Mouse (Mus musculus) limb, embryonic 15.5 days (tissue): Measurements from ENCODE around the gene Slc4a10. TPM values are rescaled to one million over a fixed set of nuclear protein-coding genes. Genes with fewer than 3 reads are reported as not detected.

ENCODE experiments used
- ATAC-seq: fragments of 200-750 bp; cut with Nextera tagmentation; 2 replicates; pipeline ENCODE4 v1.8.0; 2017; ENCODE audit warnings: low read depth, moderate TSS enrichment; ENCODE audit not compliant: insufficient number of reproducible peaks, low FRiP score, low TSS enrichment
- H3K27ac ChIP-seq: fragments of 300-500 bp; sonication (generic); 2 replicates; pipeline ENCODE4 v1.5.1; 2015; ENCODE audit warnings: moderate library complexity, mild to moderate bottlenecking, inconsistent platforms
- H3K27me3 ChIP-seq: fragments of 300-500 bp; sonication (generic); 2 replicates; pipeline ENCODE4 v1.6.1; 2015; ENCODE audit warnings: inconsistent platforms
- H3K36me3 ChIP-seq: fragments of 300-500 bp; sonication (generic); 2 replicates; pipeline ENCODE4 v1.6.1; 2015; ENCODE audit warnings: inconsistent platforms
- H3K4me1 ChIP-seq: fragments of 300-500 bp; sonication (generic); 2 replicates; pipeline ENCODE4 v1.6.1; 2015; ENCODE audit warnings: inconsistent platforms
- H3K4me2 ChIP-seq: fragments of 300-500 bp; sonication (generic); 2 replicates; pipeline ENCODE4 v1.6.1; 2015; ENCODE audit warnings: mild to moderate bottlenecking, inconsistent platforms
- H3K4me3 ChIP-seq: fragments of 300-500 bp; sonication (generic); 2 replicates; pipeline ENCODE4 v1.5.1; 2015; ENCODE audit warnings: mild to moderate bottlenecking, inconsistent platforms
- H3K9ac ChIP-seq: fragments of 300-500 bp; sonication (generic); 2 replicates; pipeline ENCODE4 v1.6.1; 2015; ENCODE audit warnings: inconsistent platforms
- H3K9me3 ChIP-seq: fragments of 300-500 bp; sonication (generic); 2 replicates; pipeline ENCODE4 v1.6.1; 2016; ENCODE audit warnings: inconsistent platforms
- WGBS: fragments of 180-500 bp; shearing (Covaris S2); methylation state at CpG from one replicate; pipeline ENCODE4 v1.1.7; 2015; 5-methylcytosine and 5-hydroxymethylcytosine counted together
- polyA plus RNA-seq: library from polyadenylated mRNA; unstranded; fragments of >200 nt; fragmentation: Nextera tagmentation; extraction: Ambion mirVana; gene quantifications from 2 replicates; pipeline ENCODE4 v1.2.1, GENCODE M21; 2015

The Slc4a10 gene
- polyA plus RNA-seq, 1 experiment from 2014 or later: 0.41 TPM

DNA sequence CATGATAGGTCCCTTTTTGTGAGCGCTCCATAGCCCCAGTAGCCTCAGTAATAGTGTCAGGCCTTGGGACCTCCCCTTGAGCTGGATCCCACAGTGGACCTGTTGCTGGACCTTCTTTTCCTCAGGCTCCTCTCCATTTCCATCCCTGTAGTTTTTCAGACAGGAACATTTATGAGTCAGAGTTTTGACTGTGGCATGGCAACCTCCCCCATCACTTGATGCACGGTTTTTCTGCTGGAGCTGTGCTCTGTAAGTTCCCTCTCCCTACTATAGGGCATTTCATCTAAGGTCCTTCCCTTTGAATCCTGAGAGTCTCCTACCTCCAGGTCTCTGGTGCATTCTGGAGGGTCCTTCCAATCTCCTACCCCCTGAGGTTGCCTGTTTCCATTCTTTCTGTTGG is 83.7 kb downstream of the Slc4a10 start:
- Histone ChIP-seq H3K27ac (no peak overlapping the region), H3K9me3 (no peaks in the 10 kb centered on the region), H3K4me3 (no peak overlapping the region), H3K9ac (no peak overlapping the region), H3K4me2 (no peak overlapping the region), H3K36me3 (no peaks in the 10 kb centered on the region), H3K4me1 (no peaks in the 10 kb centered on the region), H3K27me3 (no peaks in the 10 kb centered on the region)
- WGBS: 88% methylated on average over 2 of the region's 2 CpGs
- ATAC-seq: no peak

DNA sequence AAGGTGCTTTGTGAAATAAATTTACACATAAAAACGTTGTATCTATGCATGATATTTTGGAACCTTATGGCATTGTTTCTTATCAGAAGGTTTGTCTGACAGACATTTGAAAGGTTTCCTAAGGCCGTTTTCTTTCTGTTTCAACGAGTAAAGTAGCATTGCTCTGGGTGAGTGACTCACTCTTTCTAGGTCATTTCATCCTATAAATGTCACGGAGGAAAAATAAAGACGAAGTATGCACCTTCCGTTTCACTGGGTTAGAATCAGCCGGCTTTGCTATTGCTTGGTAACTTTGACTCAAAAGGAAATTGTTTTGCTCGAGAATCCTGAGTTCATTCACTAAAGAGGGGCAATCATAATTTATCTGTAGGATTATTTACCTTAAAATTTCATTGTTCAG is 88.6 kb downstream of the Slc4a10 start:
- no peak overlapping the region for H3K4me2 ChIP-seq
- H3K9ac ChIP-seq: no peak overlapping the region
- WGBS: 57% methylated on average over 8 of the region's 8 CpGs
- no peaks in the 10 kb centered on the region for H3K27me3 ChIP-seq
- no peak overlapping the region for H3K27ac ChIP-seq
- no peak for ATAC-seq
- no peaks in the 10 kb centered on the region for H3K36me3 ChIP-seq
- no peaks in the 10 kb centered on the region for H3K4me1 ChIP-seq
- no peak overlapping the region for H3K4me3 ChIP-seq
- H3K9me3 ChIP-seq: no peaks in the 10 kb centered on the region

DNA sequence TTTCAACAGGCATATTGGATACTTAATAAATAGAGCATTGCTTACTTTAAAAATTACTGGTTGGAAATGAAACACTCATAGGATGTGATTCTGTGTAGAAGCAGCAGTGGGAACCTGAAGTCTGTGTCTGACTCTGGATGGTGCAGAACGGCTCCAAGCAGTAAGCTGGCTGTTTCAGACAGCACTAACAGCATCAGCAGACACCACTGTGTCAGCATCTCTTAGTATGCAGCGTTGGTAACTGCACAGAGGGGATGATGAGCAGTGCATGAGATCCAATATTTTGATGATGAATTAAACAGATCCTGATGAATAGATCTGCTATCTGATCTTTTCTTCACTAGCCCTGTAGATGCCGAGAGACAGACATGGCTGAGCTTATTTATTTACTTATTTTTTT is 101.4 kb downstream of the Slc4a10 start:
- no peak overlapping the region for H3K4me3 ChIP-seq
- no peaks in the 10 kb centered on the region for H3K9me3 ChIP-seq
- H3K4me1 ChIP-seq: no peaks in the 10 kb centered on the region
- no peaks in the 10 kb centered on the region for H3K36me3 ChIP-seq
- no peak overlapping the region for H3K4me2 ChIP-seq
- H3K27me3 ChIP-seq: no peaks in the 10 kb centered on the region
- no peak overlapping the region for H3K27ac ChIP-seq
- no peak for ATAC-seq
- WGBS: 67% methylated on average over 3 of the region's 3 CpGs
- no peak overlapping the region for H3K9ac ChIP-seq

DNA sequence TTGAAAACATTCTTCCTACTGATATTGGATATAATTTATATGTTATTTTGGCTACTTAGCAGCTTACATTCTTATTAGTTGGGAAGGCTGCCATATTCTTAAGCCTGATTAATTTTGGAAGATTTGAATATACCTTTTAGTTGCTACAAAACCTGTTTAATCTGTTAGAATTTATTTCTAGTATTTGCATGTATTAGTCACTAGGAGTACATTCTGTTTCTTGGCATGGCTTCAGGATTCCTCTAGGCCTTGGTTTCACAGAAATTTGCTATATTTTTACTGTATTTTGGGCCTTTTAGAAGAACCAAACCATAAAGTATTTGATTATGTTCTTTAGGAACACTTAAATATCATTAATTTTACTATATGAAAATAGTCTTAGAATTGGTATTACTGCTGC is 103.2 kb downstream of the Slc4a10 start:
- H3K9ac ChIP-seq: no peak overlapping the region
- no peaks in the 10 kb centered on the region for H3K36me3 ChIP-seq
- H3K27ac ChIP-seq: no peak overlapping the region
- no peaks in the 10 kb centered on the region for H3K4me1 ChIP-seq
- H3K4me2 ChIP-seq: no peak overlapping the region
- H3K4me3 ChIP-seq: no peak overlapping the region
- H3K27me3 ChIP-seq: no peaks in the 10 kb centered on the region
- H3K9me3 ChIP-seq: no peaks in the 10 kb centered on the region
- no peak for ATAC-seq

DNA sequence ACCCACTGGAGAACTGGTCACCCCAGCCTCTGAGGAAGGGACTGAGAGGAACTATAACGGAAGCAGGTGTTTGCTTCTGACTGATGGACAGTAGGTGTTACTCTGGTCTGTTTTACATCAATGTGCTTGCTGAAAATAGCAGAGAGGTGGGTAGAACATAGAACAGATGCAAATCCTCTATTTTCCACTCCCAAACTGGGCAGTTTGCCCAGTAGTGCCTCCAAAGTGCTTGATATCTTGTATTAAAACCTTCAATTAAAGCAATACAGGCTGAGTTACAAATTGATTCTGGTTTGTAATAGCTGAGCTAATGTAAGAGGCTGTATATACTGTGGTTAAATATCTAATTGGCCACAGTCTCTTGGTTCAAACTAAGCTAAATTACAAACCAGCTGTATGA is 104.6 kb downstream of the Slc4a10 start:
- Histone ChIP-seq H3K4me3 (no peak overlapping the region), H3K9ac (no peak overlapping the region), H3K27ac (no peak overlapping the region), H3K4me2 (no peak overlapping the region), H3K36me3 (no peaks in the 10 kb centered on the region), H3K9me3 (no peaks in the 10 kb centered on the region), H3K27me3 (no peaks in the 10 kb centered on the region), H3K4me1 (no peaks in the 10 kb centered on the region)
- 42% methylated on average over 1 of the region's 1 CpGs for WGBS
- ATAC-seq: no peak

DNA sequence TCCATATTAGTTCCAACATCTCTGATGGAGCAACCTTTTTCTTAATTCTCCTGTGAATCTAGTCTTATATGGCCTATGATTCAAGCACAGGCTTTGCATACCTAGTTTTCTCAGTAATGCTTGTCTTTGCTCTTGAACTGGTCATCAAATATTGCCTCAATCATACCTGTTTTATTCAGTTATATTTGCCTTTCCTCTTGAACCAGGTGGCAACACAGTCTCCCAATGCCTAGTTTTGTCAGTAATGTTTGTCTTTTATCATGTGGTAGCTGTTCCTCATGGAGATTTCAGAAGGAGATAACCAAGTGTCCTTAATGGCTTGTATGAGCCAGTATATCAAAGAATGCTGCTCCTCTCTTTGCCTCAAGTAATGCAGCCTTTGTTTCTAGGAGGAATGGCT is 163.8 kb downstream of the Slc4a10 start:
- H3K36me3 ChIP-seq: no peaks in the 10 kb centered on the region
- no peaks in the 10 kb centered on the region for H3K4me1 ChIP-seq
- H3K9ac ChIP-seq: no peak overlapping the region
- no peaks in the 10 kb centered on the region for H3K9me3 ChIP-seq
- no peak overlapping the region for H3K27ac ChIP-seq
- H3K4me2 ChIP-seq: no peak overlapping the region
- H3K27me3 ChIP-seq: no peaks in the 10 kb centered on the region
- H3K4me3 ChIP-seq: no peak overlapping the region
- no peak for ATAC-seq

DNA sequence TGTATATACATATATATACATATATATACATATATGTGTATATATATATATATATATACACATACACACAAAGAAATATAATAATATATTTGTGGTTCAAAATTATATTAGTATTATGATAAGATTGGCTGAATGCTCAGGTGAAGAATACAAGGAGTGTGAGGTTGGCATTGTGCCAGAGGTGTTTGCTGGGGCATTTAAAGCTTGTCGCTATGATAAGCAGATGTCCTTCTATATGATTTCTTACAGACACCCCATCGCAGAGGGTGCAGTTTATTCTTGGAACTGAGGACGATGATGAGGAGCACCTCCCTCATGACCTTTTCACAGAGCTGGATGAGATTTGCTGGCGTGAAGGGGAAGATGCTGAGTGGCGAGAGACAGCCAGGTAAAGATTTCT is 164.8 kb downstream of the Slc4a10 start:
- no peak overlapping the region for H3K4me2 ChIP-seq
- H3K4me1 ChIP-seq: no peaks in the 10 kb centered on the region
- no peak overlapping the region for H3K4me3 ChIP-seq
- H3K27me3 ChIP-seq: no peaks in the 10 kb centered on the region
- 78% methylated on average over 5 of the region's 5 CpGs for WGBS
- no peak overlapping the region for H3K27ac ChIP-seq
- H3K9ac ChIP-seq: no peak overlapping the region
- H3K9me3 ChIP-seq: no peaks in the 10 kb centered on the region
- ATAC-seq: no peak
- H3K36me3 ChIP-seq: no peaks in the 10 kb centered on the region

DNA sequence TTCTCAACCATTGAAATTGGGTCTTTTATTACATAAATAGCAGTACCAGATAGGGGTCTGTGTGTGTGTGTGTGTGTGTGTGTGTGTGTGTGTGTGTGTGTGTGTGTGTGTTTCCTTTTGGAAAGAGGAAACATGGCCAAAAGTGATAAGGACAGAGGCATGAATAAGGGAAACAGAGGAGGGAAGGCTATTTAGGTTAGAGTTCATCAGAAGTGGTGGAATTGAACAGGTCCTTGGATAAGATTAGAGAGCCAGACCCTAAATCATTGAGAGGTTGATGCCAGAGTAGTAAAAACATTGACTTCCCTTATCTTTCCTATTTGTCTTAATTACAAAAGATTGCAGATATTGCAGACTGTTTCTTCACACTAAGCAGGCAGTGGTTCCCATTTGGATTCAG is 181.3 kb downstream of the Slc4a10 start:
- Histone ChIP-seq H3K27me3 (no peaks in the 10 kb centered on the region), H3K4me1 (no peaks in the 10 kb centered on the region), H3K9ac (no peak overlapping the region), H3K27ac (no peak overlapping the region), H3K4me3 (no peak overlapping the region), H3K4me2 (no peak overlapping the region), H3K9me3 (no peaks in the 10 kb centered on the region), H3K36me3 (no peaks in the 10 kb centered on the region)
- no peak for ATAC-seq

DNA sequence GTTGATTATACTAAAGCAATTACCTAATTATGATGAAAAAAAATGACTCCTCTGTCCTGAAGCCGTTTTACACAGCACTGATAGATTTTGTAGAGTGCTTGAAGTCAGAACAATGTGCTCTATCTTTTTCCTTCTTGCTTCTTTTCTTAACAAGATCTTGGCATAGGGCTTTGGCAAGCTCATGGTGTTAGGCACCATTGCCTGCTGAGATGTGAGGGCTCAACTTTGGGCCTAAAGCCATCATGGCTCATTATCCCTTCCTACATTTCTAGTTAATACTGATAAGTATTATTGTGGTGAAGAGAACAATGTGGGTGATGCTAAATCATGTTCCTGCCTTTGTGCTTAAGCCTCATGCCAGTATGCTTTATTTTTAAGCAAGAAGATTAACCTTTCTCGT is 185.0 kb downstream of the Slc4a10 start:
- Histone ChIP-seq H3K9ac (no peak overlapping the region), H3K4me2 (no peak overlapping the region), H3K27me3 (no peaks in the 10 kb centered on the region), H3K36me3 (no peaks in the 10 kb centered on the region), H3K4me3 (no peak overlapping the region), H3K27ac (no peak overlapping the region), H3K9me3 (no peaks in the 10 kb centered on the region), H3K4me1 (no peaks in the 10 kb centered on the region)
- 73% methylated on average over 2 of the region's 2 CpGs for whole genome bisulfite sequencing
- no peak for ATAC-seq

DNA sequence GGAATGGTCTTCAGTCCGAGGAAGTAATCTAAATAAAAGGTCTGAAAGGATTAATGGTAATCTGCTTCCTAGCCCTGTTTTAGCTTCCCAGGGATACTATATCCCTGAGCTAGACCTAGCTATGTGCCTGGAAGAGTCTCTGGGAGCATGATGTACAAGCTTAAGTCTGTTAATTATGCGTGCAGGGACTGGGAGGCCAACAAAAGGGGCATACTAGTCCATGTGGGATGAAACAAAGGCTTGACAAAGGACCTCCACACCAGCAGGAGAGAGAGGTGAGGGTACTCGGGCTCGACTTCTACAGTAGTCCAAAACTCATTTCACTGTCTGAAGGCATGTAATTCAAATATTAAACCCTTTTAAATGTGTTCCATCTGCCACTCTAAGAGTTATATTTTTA is 197.9 kb downstream of the Slc4a10 start:
- Histone ChIP-seq H3K36me3 (no peaks in the 10 kb centered on the region), H3K4me1 (peaks cover 3% of the 10 kb centered on the region; the same call in 1 of the 2 replicates), H3K9ac (no peak overlapping the region), H3K4me2 (no peak overlapping the region), H3K27me3 (no peaks in the 10 kb centered on the region), H3K4me3 (no peak overlapping the region), H3K9me3 (no peaks in the 10 kb centered on the region), H3K27ac (no peak overlapping the region)
- ATAC-seq: no peak
- WGBS: 43% methylated on average over 4 of the region's 4 CpGs

DNA sequence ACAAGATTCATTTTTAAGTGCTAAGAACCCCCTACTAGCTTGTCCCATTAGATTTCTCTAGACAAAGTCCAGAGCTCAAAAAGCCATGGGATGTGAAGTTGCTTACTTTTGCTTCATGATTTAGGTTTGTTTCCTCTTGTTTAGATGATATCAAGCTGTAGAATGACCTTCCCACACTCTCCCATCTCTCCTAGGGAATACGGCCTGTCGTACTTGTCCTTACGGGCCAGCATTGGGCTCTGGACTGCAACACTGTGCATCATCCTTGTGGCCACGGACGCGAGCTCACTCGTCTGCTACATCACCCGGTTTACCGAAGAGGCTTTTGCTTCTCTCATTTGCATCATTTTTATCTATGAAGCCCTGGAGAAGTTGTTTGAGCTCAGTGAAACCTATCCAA is 222.2 kb downstream of the Slc4a10 start:
- 92% methylated on average over 9 of the region's 9 CpGs for WGBS
- Histone ChIP-seq H3K9me3 (no peaks in the 10 kb centered on the region), H3K9ac (no peak overlapping the region), H3K4me1 (no peaks in the 10 kb centered on the region), H3K36me3 (no peaks in the 10 kb centered on the region), H3K4me3 (no peak overlapping the region), H3K27me3 (no peaks in the 10 kb centered on the region), H3K27ac (no peak overlapping the region), H3K4me2 (no peak overlapping the region)
- no peak for ATAC-seq

DNA sequence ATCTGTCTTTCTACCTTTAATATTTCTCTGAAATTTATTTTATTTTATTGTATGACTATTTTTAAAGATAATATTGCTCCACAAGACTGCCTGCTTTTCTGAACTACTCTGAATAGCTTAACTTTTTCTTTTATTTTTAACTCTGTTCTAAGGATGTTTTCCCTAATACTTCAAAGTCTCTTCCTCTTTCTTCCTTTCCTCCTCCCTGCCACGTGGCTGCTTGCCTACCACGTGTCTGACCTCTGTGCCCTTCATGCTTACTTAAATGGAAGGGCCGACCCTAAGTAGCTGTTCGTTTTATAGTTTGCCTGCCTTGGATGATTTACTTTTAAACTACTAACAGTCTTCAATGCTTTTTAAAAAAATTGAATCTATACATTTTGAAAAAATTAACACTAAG is 225.6 kb downstream of the Slc4a10 start:
- Histone ChIP-seq H3K27ac (no peak overlapping the region), H3K36me3 (no peaks in the 10 kb centered on the region), H3K9me3 (no peaks in the 10 kb centered on the region), H3K4me1 (no peaks in the 10 kb centered on the region), H3K4me2 (no peak overlapping the region), H3K27me3 (no peaks in the 10 kb centered on the region), H3K4me3 (no peak overlapping the region), H3K9ac (no peak overlapping the region)
- no peak for ATAC-seq
- WGBS: 48% methylated on average over 4 of the region's 4 CpGs

DNA sequence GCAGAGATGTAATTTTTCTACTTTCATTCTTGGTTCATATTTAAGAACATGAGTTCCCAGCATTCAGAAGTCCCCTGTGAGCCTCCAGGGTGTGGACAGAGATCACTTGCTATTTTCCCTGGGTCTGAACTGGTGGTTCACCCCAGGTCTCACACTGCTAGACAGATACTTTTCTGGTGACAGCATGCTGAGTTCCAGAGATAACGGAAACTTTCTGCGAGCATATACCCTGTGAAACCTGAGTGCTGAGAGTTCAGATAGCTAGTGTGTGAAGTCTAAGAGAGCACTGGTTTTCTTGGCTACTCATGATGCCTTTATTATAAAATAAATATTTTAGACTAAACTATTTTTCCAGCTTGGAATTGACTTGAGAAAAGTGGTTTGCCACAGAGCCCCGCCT is 232.5 kb downstream of the Slc4a10 start:
- Histone ChIP-seq H3K27ac (no peak overlapping the region), H3K36me3 (no peaks in the 10 kb centered on the region), H3K9ac (no peak overlapping the region), H3K4me3 (no peak overlapping the region), H3K4me1 (no peaks in the 10 kb centered on the region), H3K9me3 (no peaks in the 10 kb centered on the region), H3K4me2 (no peak overlapping the region), H3K27me3 (no peaks in the 10 kb centered on the region)
- 64% methylated on average over 3 of the region's 3 CpGs for WGBS
- no peak for ATAC-seq
